Mouse (Mus musculus) left cerebral cortex, adult 2 months (tissue): ENCODE measurements around the gene Hist1h2ai. TPM values are rescaled to one million over a fixed set of nuclear protein-coding genes. Genes with fewer than 3 reads are reported as not detected.
"Not testable (repeated sequence)": the region's sequence is repeated elsewhere in the genome, so short reads cannot be mapped to it uniquely, and the experiment has no call there.

Experiments used
- DNase-seq, 2 experiments: peaks; one replicate each; pipeline ENCODE4 v3.0.0; 2021 to 2022; ENCODE audit warnings: low spot score in 2 of 2, mixed read lengths in 1 of 2; ENCODE audit errors: extremely low spot score in 1 of 2
- H3K27ac ChIP-seq: fragments of 200-600 bp; 2 replicates; pipeline ENCODE4 v1.8.1; 2022
- H3K4me3 ChIP-seq: fragments of 200-600 bp; 2 replicates; pipeline ENCODE4 v1.8.1; 2022
- CTCF ChIP-seq: fragments of 200-600 bp; IDR thresholded peaks from 2 replicates; pipeline ENCODE4 v1.8.1; 2022; ENCODE audit warnings: antibody characterized with exemption, mild to moderate bottlenecking, moderate library complexity
- intact Hi-C: fragments of 180-260 bp; cut with DNase I; formaldehyde crosslinking; loops from one replicate; pipeline ENCODE4 v1.15.1; 2025
- total RNA-seq, 2 experiments: library from RNA; stranded (reverse); gene quantifications; 2 replicates each; pipeline ENCODE4 v1.2.3; 2021

Hist1h2ai gene
- total RNA-seq, 2 experiments from 2014 or later = 25.4 to 32.6 TPM

- DNase-seq = no peak
- Histone ChIP-seq H3K4me3 (peak overlapping the region; percentile 38; the same call in 1 of the 2 replicates), H3K27ac (no peak overlapping the region)
- intact Hi-C loops = loop anchor here (1.0 to 10.0 kb wide), 4 partner anchors 16 to 1964 kb away; partner anchors contain the start of genes Hist1h2ac, Hist1h2bc and Hist1h4d
- no peak for TF ChIP-seq CTCF
Observed at GRCm38 (mm10) chr13:21718381-21719080, 2.3 kb downstream of the Hist1h2ai start.

- H3K4me3 ChIP-seq = peak overlapping the region; percentile 46
- H3K27ac ChIP-seq, DNase-seq, intact Hi-C loops: not testable (repeated sequence)
Observed at GRCm38 (mm10) chr13:21721107-21721756, 5.0 kb downstream of the Hist1h2ai start.

GRCm38 (mm10) chr13:21721757-21722372 lies 5.6 kb downstream of the Hist1h2ai start, which contains the start of gene Hist1h2bm:
Gene Hist1h2bm (plus strand): TSS chr13:21722044.
- H3K27ac ChIP-seq = not testable (repeated sequence)
- intact Hi-C loops = loop anchor here (2.0 kb wide), 1 partner anchor 57 kb away; no protein-coding TSS in a partner anchor
- H3K4me3 ChIP-seq = peak within 1 kb of the TSS; percentile 46
- DNase-seq = peak; percentile 56 to 62

- TF ChIP-seq CTCF = no peak
- intact Hi-C loops = loop anchor here (2.0 kb wide), 1 partner anchor 56 kb away; no protein-coding TSS in a partner anchor
- DNase-seq = no peak
- Histone ChIP-seq H3K4me3 (peak overlapping the region; percentile 46), H3K27ac (no peak overlapping the region)
Observed at GRCm38 (mm10) chr13:21722373-21722925, 6.2 kb downstream of the Hist1h2ai start.

- no peak for DNase-seq
- no peak overlapping the region for H3K4me3 ChIP-seq
- TF ChIP-seq CTCF = no peak; the same call in 1 of the 2 replicates
- intact Hi-C loops = loop anchor here (2.0 kb wide), 1 partner anchor 56 kb away; no protein-coding TSS in a partner anchor
- no peak overlapping the region for H3K27ac ChIP-seq
Observed at GRCm38 (mm10) chr13:21722993-21723836, 7.0 kb downstream of the Hist1h2ai start.

- no peak for TF ChIP-seq CTCF
- Histone ChIP-seq H3K4me3 (no peak overlapping the region), H3K27ac (no peak overlapping the region)
- DNase-seq = no peak
- intact Hi-C loops = no loop called here
Observed at GRCm38 (mm10) chr13:21727948-21728572, 11.8 kb downstream of the Hist1h2ai start.

GRCm38 (mm10) chr13:21729544-21729943 lies 13.3 kb downstream of the Hist1h2ai start:
- no peak for DNase-seq
- intact Hi-C loops = no loop called here
- no peak overlapping the region for H3K4me3 ChIP-seq
- no peak for TF ChIP-seq CTCF
- H3K27ac ChIP-seq = no peak overlapping the region

GRCm38 (mm10) chr13:21733466-21733865 lies 17.2 kb downstream of the Hist1h2ai start:
- Histone ChIP-seq H3K27ac (no peak overlapping the region), H3K4me3 (no peak overlapping the region)
- DNase-seq = no peak
- intact Hi-C loops = no loop called here
- no peak; the same call in 1 of the 2 replicates for TF ChIP-seq CTCF

- peak overlapping the region; percentile 63 for H3K27ac ChIP-seq
- TF ChIP-seq CTCF = peak; percentile 89
- H3K4me3 ChIP-seq = peak overlapping the region; percentile 48
- DNase-seq = peak; percentile 61 to 66
- intact Hi-C loops = loop anchor here (1.0 kb wide), 2 partner anchors 16 kb away; partner anchors contain the start of gene Hist1h4k
Observed at GRCm38 (mm10) chr13:21734010-21734905, 18.0 kb downstream of the Hist1h2ai start.

GRCm38 (mm10) chr13:21734906-21735767 lies 18.9 kb downstream of the Hist1h2ai start, which contains the start of gene Hist1h4j:
Gene Hist1h4j (plus strand): TSS chr13:21735064.
- Histone ChIP-seq H3K4me3 (peak within 1 kb of the TSS; percentile 48), H3K27ac (peak within 1 kb of the TSS; percentile 63)
- DNase-seq = peak; percentile 71
- intact Hi-C loops = loop anchor here (1.0 kb wide), 2 partner anchors 15 to 17 kb away; partner anchors contain the start of gene Hist1h4k
